Mouse (Mus musculus) liver, embryonic 11.5 days (tissue): ENCODE results near the gene Foxl1. TPM values are rescaled to one million over a fixed set of nuclear protein-coding genes. Genes with fewer than 3 reads are reported as not detected.

Source experiments
- ATAC-seq: fragments of 200-750 bp; cut with Nextera tagmentation; replicated peaks from 2 replicates; pipeline ENCODE4 v1.8.0; 2017; ENCODE audit warnings: moderate number of reproducible peaks, mild to moderate bottlenecking, moderate TSS enrichment, moderate library complexity; ENCODE audit not compliant: low FRiP score
- DNase-seq: peaks from one replicate; pipeline ENCODE4 v3.0.0-alpha.2; 2017; ENCODE audit warnings: low spot score
- H3K27ac ChIP-seq: fragments of 300-500 bp; sonication (generic); 2 replicates; pipeline ENCODE4 v1.5.1; 2014; ENCODE audit warnings: mild to moderate bottlenecking, low read depth, low read length, control low read depth
- H3K27me3 ChIP-seq: fragments of 300-500 bp; sonication (generic); replicated peaks from 2 replicates; pipeline ENCODE4 v1.6.1; 2014; ENCODE audit warnings: low read length, mixed read lengths; ENCODE audit not compliant: control insufficient read depth, insufficient read depth
- H3K36me3 ChIP-seq: fragments of 300-500 bp; sonication (generic); 2 replicates; pipeline ENCODE4 v1.6.1; 2014; ENCODE audit warnings: mild to moderate bottlenecking, low read length, moderate library complexity, mixed read lengths; ENCODE audit not compliant: control insufficient read depth, insufficient read depth
- H3K4me1 ChIP-seq: fragments of 300-500 bp; sonication (generic); replicated peaks from 2 replicates; pipeline ENCODE4 v1.6.1; 2014; ENCODE audit warnings: low read length, mixed read lengths; ENCODE audit not compliant: control insufficient read depth, insufficient read depth
- H3K4me2 ChIP-seq: fragments of 300-500 bp; sonication (generic); 2 replicates; pipeline ENCODE4 v1.6.1; 2014; ENCODE audit warnings: mild to moderate bottlenecking, control low read depth, moderate library complexity
- H3K4me3 ChIP-seq: fragments of 300-500 bp; sonication (generic); 2 replicates; pipeline ENCODE4 v1.5.1; 2014; ENCODE audit warnings: low read depth, low read length, control low read depth
- H3K9ac ChIP-seq: fragments of 300-500 bp; sonication (generic); 2 replicates; pipeline ENCODE4 v1.6.1; 2014; ENCODE audit warnings: low read depth, low read length, control low read depth
- H3K9me3 ChIP-seq: fragments of 300-500 bp; sonication (generic); 2 replicates; pipeline ENCODE4 v1.6.1; 2016; ENCODE audit warnings: low read length, inconsistent platforms, mixed read lengths; ENCODE audit not compliant: control insufficient read depth
- WGBS: fragments of 180-500 bp; shearing (Covaris S2); extraction: QIAGEN DNeasy Blood & Tissue Kit; methylation state at CpG from one replicate; pipeline ENCODE4 v1.1.7; 2014; 5-methylcytosine and 5-hydroxymethylcytosine counted together
- microRNA-seq: library from miRNA; unstranded; fragments of <30 nt; microRNA quantifications from one replicate; pipeline ENCODE4, GENCODE M21; 2017; ENCODE audit warnings: borderline number of aligned reads
- polyA plus RNA-seq: library from polyadenylated mRNA; unstranded; fragments of >200 nt; fragmentation: Nextera tagmentation; extraction: Ambion mirVana; gene quantifications from 2 replicates; pipeline ENCODE4 v1.2.1, GENCODE M21; 2014

Foxl1 gene
- polyA plus RNA-seq, 1 experiment from 2014 or later: 0.73 TPM

DNA sequence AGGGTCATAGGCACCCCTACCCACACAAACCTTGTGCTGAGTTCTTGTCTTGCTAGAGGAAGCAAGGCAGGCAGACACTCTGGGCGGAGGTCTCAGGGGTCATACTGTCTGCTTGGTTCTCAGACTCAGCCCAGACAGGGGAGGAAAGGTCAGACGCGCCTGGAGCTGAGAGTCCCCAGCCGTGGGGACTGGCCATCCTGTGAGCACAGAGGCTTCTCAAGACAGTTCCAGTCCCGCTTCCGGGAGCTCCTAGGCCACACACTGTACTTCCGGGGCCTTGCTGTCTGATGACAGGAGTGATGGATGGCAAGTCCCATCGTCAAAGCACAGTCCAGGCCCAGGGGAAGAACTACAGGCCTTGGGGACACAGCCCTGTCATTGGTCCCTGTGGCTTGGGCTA is 44.8 kb downstream of the Foxl1 start:
- ATAC-seq (no peak), DNase-seq (no peak)
- H3K36me3 ChIP-seq: no peaks in the 10 kb centered on the region
- no peak overlapping the region for H3K9ac ChIP-seq
- H3K27ac ChIP-seq: no peak overlapping the region
- H3K9me3 ChIP-seq: no peaks in the 10 kb centered on the region
- H3K27me3 ChIP-seq: 0 out of 2 replicates have a peak, but pooled peaks cover 3% of the 10 kb centered on the region
- WGBS: 76% methylated on average over 8 of the region's 8 CpGs
- no peak overlapping the region for H3K4me2 ChIP-seq
- no peak overlapping the region for H3K4me3 ChIP-seq
- peaks cover 24% of the 10 kb centered on the region for H3K4me1 ChIP-seq

GRCm38 (mm10) chr8:121174178-121174577 is 46.4 kb downstream of the Foxl1 start:
- H3K36me3 ChIP-seq: no peaks in the 10 kb centered on the region
- peaks cover 24% of the 10 kb centered on the region for H3K4me1 ChIP-seq
- WGBS: 59% methylated on average over 10 of the region's 10 CpGs
- 0 out of 2 replicates have a peak, but pooled peaks cover 3% of the 10 kb centered on the region for H3K27me3 ChIP-seq
- H3K9me3 ChIP-seq: no peaks in the 10 kb centered on the region
- no peak overlapping the region for H3K4me2 ChIP-seq
- no peak for ATAC-seq
- no peak overlapping the region for H3K27ac ChIP-seq
- H3K4me3 ChIP-seq: no peak overlapping the region
- H3K9ac ChIP-seq: no peak overlapping the region
- no peak for DNase-seq

GRCm38 (mm10) chr8:121174721-121175539 is 47.2 kb downstream of the Foxl1 start:
- WGBS: 58% methylated on average over 30 of the region's 30 CpGs
- Histone ChIP-seq H3K4me2 (no peak overlapping the region), H3K36me3 (no peaks in the 10 kb centered on the region), H3K4me1 (peaks cover 20% of the 10 kb centered on the region), H3K9ac (no peak overlapping the region), H3K9me3 (no peaks in the 10 kb centered on the region), H3K27ac (no peak overlapping the region), H3K27me3 (0 out of 2 replicates have a peak, but pooled peaks cover 1% of the 10 kb centered on the region), H3K4me3 (no peak overlapping the region)
- ATAC-seq: no peak
- no peak for DNase-seq

DNA sequence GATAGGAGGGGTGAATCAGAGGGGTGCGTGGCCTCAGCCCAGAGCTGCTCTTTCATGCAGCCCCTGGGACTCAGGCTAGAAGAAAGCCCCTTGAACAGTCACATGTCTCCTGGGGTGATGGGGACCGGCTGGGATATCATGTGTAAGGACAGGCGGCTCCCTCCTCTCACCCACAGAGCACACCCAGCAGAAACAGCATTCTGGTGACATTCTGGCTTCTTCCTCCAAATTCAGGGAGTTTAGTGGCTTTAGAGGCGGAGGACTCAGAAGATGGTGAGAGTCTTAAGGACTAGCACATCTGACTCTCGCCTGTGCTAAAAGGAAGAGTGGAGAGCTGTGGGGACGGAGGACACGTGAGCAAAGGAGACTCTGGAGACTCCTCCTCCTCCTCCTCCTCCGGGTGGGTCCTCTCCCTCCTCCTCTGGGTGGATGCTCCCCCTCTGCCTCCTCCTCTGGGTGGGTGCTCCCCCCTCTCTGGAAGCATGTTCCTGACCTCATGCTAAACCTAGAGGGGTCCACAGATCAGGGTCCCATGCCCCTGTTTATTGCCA is 47.9 kb downstream of the Foxl1 start:
- no peak overlapping the region for H3K27ac ChIP-seq
- no peak overlapping the region for H3K4me3 ChIP-seq
- H3K4me2 ChIP-seq: no peak overlapping the region
- peaks cover 14% of the 10 kb centered on the region for H3K4me1 ChIP-seq
- ATAC-seq (peak; percentile 7; the same call in 1 of the 2 replicates), DNase-seq (no peak)
- H3K9me3 ChIP-seq: no peaks in the 10 kb centered on the region
- WGBS: 75% methylated on average over 8 of the region's 8 CpGs
- no peak overlapping the region for H3K9ac ChIP-seq
- H3K27me3 ChIP-seq: no peaks in the 10 kb centered on the region
- H3K36me3 ChIP-seq: no peaks in the 10 kb centered on the region

- Histone ChIP-seq H3K9me3 (no peaks in the 10 kb centered on the region), H3K4me1 (peaks cover 10% of the 10 kb centered on the region), H3K27ac (no peak overlapping the region), H3K27me3 (no peaks in the 10 kb centered on the region), H3K36me3 (no peaks in the 10 kb centered on the region), H3K4me2 (no peak overlapping the region), H3K4me3 (no peak overlapping the region), H3K9ac (no peak overlapping the region)
- ATAC-seq (peak; percentile 64), DNase-seq (no peak)
- 7% methylated on average over 3 of the region's 3 CpGs for WGBS
Observed at GRCm38 (mm10) chr8:121176291-121176690, 48.6 kb downstream of the Foxl1 start.

Small RNAs within 50 kb of the gene (microRNA-seq; reads per million reads assigned to microRNA genes)
- gene Gm27530: not detected

Other genes with a start within 250 kb of the Foxl1 start
- gene Foxf1, start 43.6 kb upstream of the Foxl1 start, polyA plus RNA-seq: 37.6 and 37.8 TPM in 2 replicates
- 48.1 and 50.6 TPM in 2 replicates for gene Mthfsd, start 19.5 kb upstream of the Foxl1 start, polyA plus RNA-seq
- 2.6 and 3.4 TPM in 2 replicates for gene Foxc2, start 11.8 kb upstream of the Foxl1 start, polyA plus RNA-seq